Mouse (Mus musculus): ENCODE results near the gene F13a1.

The F13a1 gene

DNA sequence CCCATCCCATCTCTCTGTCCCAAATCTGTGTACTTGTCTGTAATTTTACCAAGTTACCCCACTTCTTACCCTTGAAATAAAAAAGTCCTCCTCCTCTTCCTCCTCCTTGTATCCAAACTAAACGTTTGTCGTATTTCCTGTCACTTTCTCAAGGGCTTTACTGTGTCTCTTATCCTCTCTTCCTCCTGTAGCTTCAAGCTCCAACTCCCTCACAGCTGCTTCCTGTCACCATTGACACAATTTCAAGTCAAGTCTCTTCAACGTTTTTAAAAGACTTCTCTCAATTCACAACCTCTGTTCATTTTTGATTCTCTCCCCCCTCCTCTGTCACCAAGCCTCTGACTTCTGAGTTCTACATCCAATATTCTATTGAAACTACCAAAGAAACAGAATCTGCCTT is at the start of gene F13a1:
TSS of gene F13a1 (minus strand) at position 119 of the 400 bp plus-strand sequence.
- no peak for DNase-seq (ENCODE audit: inconsistent ontology term)

DNA sequence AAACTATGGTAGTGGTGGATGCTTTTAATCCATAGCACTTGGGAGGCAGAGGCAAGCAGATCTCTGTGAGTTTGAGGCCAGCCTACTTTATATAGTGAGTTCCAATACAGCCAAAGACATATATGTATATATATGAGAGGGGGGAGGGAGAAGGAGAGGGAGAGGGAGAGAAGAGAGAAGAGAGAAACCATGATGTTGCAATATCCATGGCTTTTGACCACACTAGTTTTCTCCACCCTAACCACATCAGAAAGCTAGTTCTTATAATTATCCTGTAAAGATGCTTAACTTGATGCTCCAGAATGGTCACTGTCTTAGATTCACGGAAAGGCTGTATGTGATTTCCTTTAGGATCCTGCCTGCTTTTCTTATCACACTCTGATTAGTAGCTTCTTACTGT is 41.6 kb upstream of the F13a1 start:
- no peak for DNase-seq (ENCODE audit: inconsistent ontology term)

DNA sequence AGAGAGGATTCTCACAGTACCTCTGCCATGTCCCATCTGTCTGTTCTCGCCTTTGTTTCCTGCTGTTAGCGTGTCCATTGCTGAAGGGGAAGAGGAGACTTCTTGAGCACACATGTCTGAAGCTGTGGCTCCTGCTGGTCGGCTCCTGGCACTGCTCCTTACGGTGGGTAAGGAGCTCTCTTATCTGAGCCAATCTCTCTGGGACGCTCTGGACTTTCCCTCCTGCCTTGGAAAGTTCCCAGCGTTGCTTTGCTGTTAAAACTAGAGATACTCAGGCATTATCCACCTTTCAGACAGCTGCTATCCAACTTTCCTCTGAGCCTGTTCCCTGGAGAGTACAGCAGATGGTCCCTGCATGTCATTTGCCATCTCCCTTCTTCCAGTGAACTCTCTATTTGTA is 39.1 kb upstream of the F13a1 start:
- DNase-seq (ENCODE audit: inconsistent ontology term) = no peak

DNA sequence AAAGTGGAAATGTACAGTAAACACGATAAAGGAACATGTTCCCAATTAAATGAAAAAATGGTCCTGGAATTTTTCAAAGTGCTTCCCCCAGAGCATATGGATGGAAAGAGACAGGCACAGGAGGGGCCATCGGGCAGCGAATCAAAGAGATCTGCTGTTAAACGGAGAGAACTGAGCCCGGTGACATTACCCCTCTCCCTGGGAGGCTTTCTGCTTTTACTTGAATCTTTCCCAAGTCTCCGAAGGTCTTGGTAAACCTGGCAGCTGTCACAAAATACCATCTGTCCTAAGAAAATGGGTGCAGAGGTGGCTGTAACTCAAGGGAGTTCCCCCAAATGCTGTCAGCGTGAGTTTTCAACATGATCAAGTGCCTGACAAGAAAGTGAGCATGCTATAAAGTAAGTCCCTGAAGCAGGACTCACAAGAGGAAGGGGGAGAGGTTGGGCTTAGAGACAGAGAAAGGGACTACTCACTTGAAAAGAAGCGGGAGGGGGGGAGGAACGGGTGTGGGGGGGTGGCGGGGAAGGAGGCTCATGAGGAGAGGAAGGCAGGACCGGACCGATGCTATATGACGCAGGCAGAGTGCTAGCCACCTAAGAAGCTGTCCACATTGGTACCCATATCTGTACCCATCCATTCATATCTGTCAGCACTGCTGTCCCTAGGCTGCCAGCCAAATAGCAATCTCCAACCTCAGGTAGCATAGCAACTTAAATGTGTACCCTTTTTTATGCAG is 31.6 kb upstream of the F13a1 start:
- DNase-seq (ENCODE audit: inconsistent ontology term) = no peak

DNA sequence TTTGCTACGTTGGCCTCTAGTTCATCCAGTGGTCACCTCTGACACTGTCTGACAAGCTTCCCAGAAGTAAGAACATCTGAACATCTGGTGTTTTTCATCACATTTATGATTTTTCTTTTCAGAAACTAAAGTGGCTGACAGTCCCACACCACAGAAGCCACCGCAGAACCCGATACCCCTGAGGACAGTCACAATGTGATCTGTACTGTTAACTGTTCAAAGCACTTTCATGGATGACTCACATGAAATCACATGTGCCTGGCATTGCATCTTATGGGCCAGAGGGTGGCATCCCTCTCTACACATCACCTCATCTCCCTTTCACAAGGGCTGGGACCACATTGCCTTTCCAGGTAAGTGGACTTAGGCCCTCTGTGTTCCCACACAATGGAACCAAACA is 21.3 kb upstream of the F13a1 start:
- no peak for DNase-seq (ENCODE audit: inconsistent ontology term)

DNA sequence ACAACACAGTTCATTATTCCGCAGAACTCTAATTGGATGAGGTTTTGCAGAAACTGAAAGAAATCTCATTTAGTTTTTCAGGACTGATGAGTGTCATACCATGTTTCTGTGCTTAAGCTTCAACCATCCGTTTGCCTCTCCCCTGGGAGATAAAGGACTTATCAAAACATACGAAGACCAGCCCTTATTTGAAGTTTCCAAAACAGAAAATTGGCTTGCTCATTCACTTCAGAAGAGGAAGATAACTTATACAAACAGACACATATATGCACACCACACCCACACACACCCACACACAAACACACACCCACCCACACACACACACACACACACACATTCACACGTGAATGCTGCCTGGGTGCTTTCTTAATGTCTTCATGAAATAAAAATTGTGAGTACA is 20.8 kb upstream of the F13a1 start:
- DNase-seq (ENCODE audit: inconsistent ontology term) = no peak

DNA sequence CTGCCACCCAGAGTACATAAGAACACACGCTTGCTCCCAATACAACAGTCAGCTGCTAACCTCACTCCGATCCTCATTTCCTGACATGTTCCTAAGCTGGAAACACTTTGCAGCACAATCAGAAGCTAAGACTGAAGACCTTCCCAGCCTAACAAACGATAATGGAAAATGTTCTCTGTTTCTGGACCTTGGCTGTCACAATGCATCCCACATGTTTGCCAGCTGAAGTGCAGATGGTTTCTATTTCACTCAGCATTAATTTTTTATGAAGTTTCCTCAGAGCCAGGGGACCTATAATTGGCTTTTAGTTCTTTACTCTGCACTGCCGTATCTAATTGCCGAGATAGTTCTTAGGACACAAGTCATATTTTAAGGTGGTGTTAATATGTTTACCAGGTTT is 10.8 kb upstream of the F13a1 start:
- no peak for DNase-seq (ENCODE audit: inconsistent ontology term)

DNA sequence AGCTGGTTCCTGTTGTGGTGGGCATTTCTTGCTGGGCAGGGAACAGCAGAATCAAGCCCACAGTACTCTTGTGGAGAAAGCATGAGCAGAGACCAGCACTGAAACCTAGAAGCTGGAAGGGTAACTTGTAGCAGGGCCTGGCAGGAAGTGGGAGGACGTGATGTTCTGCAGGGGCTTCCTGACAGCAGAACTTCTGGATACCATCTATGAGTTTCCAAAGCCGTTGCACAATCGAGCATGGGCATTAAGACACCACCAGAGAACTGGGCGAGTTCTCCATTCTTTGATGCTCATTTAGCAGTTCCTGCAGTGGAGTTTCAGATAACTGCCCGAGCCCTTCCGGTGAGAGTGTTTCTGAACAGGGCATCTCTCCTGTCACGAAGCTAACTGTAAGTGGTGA is 6.6 kb upstream of the F13a1 start:
- DNase-seq (ENCODE audit: inconsistent ontology term) = no peak

DNA sequence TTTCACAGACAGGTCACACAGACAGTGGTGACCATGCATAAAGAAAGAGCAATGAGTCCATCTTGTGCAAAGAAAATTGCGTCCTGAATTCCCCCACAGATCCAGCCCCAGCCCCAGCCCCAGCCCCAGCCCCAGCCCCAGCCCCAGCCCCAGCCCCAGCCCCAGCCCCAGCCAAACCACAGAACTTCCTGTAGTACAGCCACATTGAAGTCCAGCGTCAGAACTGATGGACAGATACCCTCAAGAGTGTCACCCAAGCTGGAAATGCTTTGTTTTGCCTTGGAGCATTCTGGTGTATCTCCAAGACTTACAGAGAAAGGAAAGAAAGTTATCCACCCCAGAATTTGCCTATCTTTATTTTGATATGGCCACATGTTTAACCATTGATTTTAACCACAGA is 413 bp downstream of the F13a1 start:
- no peak for DNase-seq (ENCODE audit: inconsistent ontology term)

DNA sequence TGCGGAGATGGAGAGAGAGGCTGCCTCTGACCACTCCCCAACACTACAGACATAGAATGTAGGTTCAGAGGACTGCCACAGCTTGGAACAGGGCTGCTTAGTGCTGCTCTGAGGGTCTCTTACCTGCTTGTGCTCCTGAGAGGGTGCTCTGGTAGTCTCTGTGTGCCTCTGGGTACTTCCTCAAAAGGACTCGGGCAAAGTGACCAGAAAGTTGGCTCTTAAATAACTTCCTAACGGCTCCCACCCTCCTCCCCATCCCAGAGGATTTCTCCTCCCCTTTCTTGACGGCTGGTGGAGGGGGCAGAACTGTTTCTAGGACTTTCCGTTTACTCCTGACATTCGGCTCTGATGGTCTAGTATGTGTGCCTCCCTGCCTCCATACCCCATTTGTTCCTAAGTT is 1.0 kb downstream of the F13a1 start:
- no peak for DNase-seq (ENCODE audit: inconsistent ontology term)

DNA sequence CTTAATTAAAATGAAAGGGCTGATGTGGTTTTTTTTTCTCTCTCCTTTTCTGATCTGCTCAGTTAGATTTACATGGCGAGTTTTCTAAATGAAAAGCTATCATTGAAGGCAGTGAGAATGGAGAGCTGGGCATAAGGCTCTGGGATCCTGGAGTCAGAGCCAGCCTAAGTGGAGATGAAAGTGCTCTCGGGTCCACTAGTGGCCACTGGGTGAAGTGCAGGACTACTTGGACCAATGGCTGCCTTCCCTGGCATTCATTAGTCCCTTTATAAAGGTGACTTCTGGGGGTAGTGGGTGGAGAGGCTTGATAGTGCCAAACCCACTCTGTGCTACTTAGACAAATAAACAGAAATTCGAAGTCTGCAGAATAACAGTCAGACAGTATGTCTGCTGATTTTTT is 5.0 kb downstream of the F13a1 start:
- DNase-seq (ENCODE audit: inconsistent ontology term) = no peak

DNA sequence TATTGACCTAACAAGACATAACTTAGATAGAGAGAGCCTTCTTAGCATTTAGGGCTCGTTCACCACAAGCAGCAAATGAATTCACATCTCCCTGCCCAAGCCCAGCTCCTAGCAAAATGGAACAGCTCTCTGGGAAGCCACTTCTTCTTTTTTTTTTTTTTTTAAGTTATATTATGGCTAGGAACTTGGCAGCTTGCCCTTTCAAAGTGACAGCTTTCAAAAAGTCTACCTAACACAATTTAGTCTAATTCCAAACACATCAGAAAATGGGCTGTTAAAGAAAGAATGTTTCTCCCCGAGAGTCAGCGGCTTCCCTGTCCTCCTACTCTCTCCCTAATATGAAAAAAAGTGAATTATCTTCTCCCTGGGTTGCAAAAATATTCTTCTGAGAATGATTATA is 15.3 kb downstream of the F13a1 start:
- DNase-seq (ENCODE audit: inconsistent ontology term) = no peak

DNA sequence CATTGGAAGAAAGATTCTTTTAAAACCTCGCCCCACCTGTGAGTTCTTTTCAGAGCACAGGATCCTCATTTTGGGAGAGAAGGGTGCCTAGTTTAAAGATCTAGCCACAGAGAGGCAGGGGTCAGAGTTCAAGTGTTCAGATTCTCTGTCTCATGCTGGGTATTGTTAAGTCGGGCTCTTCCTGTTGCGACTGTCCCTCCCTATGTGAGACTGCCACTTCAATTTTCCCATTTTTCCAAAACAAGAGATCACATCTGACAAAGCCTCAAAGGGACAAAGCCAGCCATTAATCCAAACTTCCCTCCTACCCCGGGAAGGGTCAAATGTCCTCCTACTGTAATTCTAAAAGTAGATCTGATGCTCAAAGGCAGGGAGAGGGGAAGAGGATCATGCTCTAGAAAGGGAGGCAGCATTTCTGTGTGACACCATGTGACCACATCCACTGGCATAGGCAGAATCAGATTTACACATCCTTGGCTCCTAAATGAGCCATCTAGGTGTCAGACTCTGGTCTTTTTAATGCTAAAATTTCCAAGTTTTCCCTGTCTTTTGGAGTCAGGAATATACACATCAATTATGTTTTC is 24.0 kb downstream of the F13a1 start:
- no peak for DNase-seq (ENCODE audit: inconsistent ontology term)

DNA sequence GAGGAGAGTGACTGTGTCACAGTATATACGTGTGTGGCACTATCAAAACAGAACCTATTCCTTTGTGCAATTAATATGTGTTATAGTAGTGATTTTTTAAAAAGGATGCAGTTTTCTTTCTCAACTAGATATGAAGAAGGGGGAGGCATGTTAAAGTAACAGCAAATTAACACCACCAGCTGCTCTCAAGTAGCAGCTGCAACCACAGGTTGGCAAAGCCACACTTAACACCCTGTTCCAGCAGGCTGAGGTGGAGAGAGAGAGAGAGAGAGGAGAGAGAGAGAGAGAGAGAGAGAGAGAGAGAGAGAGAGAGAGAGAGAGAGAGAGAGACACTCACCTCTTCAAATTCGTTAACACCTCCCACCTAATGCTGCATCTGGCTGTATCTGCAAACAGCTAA is 28.5 kb downstream of the F13a1 start:
- no peak for DNase-seq (ENCODE audit: inconsistent ontology term)

DNA sequence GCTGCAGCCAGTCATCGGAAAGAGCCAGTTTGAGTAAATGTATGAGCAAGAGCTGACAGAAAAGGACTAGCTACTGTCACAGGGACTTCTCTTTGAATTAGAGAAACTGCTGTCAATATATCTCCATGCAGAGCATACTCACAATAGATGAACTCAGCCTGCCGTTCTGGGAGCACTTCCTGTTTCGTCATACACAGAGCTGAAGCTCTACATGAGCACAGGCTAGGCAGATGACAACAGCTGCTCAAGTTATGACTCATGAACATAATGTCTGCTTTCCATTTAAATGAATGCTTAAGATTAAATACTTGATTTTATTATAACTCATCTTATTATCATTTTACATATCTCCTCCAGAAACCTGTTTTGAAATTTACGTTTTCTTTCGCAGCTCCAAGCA is 39.3 kb downstream of the F13a1 start:
- DNase-seq (ENCODE audit: inconsistent ontology term) = no peak

DNA sequence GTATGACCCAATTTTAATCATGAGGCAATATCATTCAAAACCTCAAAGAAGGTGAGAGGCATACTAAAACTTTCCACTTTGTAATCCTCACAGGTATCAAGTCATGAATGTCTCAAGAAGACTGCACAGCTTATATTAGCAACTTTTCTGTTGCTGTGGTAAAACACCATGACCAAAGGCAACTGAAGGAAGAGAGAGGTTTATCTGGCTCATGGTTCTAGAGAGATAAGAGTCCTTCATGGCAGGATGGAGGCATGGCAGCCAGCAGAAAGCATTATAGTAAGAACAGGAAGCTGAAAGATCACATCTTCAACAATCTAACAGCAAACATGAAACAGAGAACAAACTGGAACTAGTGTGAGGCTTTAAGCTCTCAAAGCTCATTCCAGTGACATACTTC is 43.8 kb downstream of the F13a1 start:
- DNase-seq (ENCODE audit: inconsistent ontology term) = no peak

DNA sequence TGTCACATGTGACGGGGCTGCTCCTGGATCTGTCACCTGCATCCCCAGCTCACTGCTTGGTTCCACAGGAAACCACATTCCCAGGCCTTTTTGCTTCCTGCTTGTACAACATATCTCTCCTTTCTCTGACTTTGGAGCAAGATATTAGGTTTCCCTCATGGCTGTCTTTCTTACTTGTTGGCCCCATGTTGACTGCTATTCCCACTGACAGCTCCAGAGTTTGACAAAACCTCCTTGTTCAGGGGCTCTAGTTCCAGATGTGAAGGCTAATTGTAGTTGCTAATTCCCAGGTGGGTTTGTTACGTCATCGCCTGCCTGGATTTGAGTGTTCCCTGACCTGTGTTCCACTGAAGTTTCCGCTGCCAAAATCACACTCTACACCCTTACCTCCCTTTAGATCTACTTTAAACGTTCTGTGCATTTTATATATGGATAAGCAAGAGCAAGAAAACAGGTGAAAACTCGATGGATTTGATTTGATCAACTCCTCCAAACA is 50.8 kb downstream of the F13a1 start:
- DNase-seq (ENCODE audit: inconsistent ontology term) = no peak

DNA sequence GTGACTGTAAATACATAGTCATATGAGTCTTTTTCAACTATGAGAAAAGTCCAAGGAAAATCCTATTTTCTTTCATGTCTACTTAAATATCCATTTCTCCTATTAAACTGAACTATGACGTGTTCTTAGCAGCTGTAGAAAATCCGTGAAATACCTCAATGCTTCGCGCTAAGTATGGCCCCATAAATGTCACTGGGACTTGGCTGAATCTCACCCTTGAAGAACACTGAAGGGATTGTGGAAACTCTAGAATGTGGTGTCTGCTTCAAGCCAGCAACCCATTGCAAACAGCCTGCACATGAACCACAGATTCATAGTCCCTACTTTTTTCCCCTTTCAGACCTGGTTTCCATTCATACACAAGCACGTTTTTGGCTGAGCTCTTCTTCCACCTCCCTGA is 56.5 kb downstream of the F13a1 start:
- DNase-seq (ENCODE audit: inconsistent ontology term) = no peak

DNA sequence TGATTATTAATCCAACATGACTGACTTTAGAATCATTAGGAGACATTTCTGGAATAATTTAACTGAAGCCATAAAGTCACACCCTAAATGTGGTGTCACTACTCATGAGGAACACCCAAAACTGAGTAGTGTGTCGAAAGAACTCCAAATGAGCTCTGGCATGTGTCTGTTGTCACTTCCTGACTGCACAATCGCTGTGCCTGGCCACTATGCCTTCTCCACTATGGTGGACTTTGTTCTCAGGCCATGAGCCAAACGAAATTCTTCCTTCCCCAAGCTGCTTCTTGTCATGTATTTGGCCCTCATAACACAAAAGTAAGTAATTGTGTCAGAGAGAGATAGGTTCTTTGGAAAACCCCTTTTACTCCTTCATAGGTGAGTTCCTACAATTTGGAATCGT is 61.7 kb downstream of the F13a1 start:
- no peak for DNase-seq (ENCODE audit: inconsistent ontology term)

DNA sequence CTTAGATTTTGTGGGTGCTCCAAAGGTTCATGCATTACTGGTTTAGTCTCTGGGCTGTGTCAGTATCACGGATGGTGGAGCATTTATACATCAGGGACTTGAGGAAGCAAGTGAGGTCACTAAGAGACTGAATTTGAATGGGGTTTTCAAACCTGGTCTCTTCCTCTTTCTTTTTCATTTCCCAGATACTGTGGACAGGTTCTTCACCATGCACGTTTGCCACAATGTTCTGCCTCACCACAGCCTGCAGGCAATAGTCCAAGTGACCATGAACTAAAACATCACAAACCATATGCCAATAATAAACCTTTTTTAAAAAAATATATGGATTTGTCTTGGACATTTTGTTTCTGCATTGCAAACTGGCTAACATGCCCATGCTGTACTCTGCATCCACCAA is 77.0 kb downstream of the F13a1 start:
- DNase-seq (ENCODE audit: inconsistent ontology term) = no peak

DNA sequence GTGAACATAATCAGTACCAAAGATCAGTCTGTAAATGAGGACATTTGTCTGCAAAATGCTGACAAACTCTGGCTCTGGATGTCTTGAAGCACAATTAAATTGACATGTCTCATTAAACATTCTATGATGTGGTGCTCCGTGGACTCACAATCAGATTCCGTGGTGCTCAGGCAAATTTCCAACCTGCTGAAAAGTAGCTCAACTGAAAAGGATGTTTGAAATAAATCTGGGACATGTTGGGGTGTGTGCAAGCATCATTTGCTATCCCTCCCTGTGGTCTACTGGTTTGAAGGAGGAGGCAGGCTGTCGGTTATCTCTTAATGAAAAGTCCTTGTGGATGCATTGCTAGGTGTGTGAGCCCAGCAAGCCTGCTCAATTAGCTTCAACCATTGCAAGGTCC is 77.8 kb downstream of the F13a1 start:
- DNase-seq (ENCODE audit: inconsistent ontology term) = peak; percentile 62

DNA sequence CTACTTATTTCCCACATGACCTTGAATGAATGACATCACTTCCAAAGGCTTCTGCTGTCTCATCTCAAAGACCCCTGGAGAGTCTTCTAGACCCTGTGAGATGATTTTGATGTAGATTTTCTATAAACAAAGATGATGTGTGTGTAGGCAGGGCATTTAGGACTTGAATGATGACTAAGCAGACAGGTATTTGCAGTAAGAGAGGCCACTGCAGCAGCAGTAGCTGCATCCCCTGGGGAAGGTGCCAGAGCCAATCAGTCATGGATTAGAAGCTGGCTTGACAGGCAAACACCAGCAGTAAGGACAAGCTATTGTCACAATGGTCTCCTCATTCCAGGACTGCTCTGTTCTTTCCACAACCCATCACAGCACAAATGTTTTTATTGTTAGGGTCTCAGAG is 87.1 kb downstream of the F13a1 start:
- peak; percentile 81 for DNase-seq (ENCODE audit: inconsistent ontology term)

DNA sequence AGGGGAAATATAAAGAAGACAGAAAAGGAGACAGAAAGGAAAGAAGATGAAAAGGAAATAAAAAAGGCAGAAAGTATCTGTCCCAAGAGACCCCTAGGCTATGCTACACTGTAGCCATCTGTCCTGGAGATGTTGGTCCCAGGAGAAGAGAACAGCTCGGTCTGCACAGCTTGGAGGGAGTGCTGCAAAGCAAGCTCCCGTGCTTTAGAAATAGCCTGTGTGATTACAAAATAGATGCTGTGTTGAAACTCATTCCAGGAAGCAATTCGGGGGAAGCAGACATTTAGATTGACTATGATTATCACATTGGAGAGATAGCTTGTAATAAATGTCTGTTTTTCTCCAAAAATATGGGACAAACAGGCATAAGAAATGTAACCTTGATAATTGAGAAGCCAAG is 91.0 kb downstream of the F13a1 start:
- DNase-seq (ENCODE audit: inconsistent ontology term) = no peak

DNA sequence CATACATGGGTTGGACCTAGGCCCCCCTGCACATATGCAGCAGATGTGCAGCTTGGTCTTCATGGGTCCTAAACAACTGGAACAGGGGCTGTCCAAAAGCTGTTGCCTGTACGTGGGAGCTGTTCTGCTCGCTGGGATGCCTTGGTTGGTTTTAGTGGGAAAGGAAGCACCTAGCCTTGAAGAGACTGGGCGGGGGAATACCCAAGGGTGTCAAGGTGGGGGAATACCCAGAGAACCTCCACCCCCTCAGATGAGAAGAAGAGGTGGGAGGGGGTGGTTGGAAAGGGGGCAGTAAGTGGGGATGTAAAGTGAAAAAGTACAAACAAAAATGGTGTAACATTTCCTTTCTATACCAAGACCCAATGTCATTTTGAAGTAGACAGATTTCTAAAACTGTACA is 95.1 kb downstream of the F13a1 start:
- DNase-seq (ENCODE audit: inconsistent ontology term) = no peak
